Mouse (Mus musculus): ENCODE results near the gene Mdk.

Gene Mdk

DNA sequence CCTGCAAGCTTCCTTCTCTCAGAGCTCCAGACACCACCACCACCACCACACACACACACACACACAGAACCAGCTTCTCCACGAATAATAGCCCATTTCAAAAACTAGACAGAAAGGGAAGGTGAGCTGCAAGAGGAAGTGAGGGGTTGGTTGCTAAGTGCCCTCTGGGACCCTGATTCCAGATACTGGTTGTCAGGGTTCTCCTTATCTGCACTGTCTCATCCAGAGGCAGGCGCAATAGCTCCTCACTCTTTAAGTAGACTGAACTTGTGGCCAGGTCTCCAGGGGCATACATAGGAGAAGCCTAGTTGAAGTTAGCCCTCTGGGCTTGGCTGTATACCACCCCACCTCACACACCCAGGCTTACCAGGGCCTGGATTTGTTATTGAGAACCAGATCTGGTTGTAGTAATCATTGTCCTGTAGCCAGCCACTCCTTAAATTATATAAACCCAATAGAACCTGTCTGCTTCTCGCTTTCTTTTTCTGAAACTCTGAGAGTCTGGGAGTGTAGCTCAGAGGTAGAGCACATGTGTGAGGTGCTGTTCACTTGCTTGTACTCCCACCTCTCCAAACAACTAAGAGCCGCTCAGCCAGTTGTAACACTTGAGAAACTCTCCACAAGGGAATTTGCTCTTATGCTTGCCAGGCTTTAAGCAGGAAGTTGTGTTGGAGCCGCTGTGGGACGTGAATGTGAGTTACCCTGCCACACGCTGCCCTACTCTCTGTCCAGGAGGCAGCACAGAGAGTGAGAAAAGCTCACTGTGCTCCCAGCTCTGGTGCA is 18.6 kb downstream of the Mdk start:
- DNase-seq (ENCODE audit: low read depth, low spot score) = no peak

DNA sequence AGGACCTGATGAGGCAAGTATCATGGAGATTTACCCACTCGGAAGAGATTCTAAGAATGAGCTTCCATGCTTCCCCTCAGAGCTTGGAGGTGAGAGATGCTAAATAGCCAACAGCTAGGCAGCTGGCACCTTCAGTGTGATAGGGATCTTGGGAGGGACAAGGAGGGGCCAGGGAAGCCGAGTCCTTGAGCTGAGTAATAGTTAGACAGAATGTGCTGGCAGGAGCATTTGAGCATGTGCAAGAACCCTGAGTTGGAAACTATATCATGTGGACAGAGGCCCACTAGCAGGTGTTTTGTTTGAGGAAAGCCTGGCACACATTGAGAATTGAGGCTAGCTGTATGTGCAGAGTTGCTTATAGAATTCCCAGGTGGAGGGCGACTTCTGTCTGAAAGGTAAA is 19.5 kb downstream of the Mdk start:
- DNase-seq (ENCODE audit: low read depth, low spot score) = no peak

DNA sequence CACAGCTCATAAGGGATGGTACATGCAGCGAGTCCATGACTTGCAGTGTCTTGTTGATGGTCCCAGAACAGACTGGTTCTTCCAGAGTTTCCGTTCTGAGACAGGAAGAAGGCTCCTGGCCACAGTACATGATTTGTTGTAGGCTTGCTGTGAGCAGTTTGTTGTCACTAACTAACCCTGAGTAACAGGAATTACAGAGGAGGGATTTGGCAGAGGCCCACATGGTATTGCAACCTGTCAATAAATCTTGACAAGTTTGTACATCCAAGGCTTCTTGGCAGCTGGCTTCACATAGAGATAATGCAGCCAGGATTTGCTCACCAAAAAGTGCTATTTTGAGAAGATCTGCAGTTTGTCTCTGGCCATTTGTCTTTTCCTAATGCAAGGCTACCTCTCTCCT is 26.0 kb downstream of the Mdk start:
- DNase-seq (ENCODE audit: low read depth, low spot score) = no peak

DNA sequence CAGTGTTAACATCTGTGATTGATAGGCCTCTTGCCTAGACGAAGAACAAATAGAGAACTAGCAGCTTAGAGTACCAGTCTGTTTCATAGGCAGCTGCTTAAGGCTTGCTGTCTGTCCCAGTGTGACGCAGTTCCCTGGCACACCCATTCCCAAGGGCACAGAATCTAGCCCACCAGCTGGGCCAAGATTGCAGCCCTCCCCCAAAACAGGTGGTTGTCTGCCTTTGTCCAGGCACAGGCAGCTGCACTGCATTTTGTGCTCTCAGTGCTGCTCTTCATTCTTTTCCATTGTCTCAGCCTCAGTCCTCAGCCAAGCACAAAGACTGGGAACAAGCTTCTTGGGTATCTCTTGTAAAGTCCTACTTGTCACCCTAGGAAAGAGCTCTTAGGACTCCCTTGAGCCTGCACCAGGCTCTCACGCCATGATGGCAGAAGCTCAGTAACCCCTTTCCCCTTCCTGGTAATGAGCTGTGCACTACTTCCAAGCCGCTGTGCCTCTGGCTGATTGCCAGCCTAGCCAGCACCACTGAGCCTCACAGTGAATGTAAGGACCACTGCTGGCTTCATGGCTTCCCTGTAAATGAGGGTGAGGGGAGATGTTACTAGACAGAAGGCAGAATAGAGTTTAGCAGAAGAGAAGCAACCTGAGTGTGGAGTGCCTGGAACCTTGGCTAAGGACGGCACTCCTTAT is 27.3 kb downstream of the Mdk start:
- no peak for DNase-seq (ENCODE audit: low read depth, low spot score)

DNA sequence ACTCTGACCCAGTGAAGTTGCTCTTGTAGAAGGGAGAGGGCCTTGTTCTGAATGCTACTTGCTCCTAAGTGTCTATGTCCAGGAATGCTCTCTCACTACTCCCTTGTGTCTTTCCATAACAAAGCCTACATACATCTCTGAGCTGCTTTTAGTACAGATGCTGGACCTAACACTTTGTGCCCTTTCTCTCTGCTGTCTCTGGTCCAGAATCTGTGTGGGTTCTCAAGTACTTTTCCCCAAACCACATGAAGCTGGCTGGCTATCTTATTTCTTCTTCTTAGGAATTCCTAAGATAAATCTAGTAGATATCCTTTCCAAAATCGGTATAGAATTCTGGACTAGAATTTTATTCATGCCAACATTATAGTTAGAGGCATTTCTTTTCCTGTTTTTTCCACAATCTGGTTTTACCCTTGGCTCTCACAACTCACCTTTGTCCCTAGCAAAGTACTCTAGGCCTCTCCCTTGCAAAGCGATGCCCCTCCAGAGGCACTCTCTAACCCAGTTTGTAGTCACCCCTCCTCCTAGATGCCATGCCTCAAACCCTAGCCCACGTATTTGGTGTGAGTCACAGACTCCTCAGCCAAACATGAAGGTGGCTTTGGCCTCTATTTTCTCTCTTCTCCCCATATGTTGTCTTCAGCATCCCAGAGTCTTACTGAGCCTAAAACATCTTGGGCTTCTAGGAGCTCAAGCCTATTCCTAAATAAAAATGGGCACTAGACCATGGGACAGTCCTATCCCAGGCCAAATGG is 28.7 kb downstream of the Mdk start:
- no peak for DNase-seq (ENCODE audit: low read depth, low spot score)

DNA sequence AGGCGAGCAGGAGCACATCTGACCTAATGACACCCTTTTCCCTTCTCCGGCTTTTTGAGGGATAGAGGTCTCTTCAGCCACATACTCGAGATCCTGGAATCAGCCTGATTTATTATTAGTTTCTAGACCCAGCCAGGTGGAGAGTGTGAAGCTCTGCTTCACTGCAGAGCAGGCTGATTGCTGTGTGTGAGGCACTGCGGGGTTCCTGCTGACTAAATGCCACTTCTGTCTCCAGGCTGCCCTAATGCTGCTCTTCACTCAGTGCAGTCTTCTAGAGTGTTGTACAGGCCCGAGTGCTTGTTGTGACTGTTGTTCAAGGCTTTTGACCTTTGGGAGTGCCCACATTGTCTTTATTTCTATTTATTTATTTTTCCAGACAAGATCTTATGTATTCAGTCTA is 29.8 kb downstream of the Mdk start:
- DNase-seq (ENCODE audit: low read depth, low spot score) = no peak

DNA sequence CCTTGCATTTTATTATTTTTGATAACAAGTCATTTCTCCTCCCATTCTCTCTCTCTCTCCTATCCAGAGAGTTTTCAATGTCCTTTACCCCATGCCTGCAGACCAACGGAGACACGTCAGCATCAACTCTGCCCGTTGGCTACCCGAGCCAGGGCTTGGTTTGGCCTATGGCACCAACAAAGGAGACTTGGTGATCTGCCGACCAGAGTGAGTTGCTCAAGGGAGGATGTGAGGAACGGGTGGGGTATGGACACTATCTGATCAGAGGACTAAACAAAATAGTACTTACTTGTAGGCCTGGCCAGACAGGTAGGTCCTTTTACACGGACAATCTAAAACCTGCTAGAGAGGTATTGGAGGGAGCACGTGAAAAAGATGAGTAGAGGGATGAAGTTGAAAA is 31.7 kb downstream of the Mdk start:
- DNase-seq (ENCODE audit: low read depth, low spot score) = no peak

DNA sequence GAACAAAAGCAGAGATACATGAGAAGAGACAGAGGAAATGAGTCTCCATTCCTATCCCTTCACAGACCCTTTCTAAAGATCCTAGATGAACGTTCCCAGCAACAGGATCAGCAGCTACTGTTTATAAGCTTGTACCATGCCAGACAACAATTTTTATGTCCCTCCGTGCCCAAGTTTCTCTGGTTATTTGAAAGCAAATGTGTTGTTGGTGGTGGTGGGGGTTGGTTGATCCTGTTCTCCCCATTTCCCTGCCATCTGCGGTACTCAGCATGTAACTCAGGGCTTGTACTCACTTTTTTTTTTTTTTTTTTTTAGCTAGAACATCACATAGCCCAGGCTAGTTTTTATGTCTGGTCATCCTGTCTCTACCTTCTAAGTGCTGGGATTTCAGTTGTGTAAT is 33.0 kb downstream of the Mdk start:
- no peak for DNase-seq (ENCODE audit: low read depth, low spot score)

DNA sequence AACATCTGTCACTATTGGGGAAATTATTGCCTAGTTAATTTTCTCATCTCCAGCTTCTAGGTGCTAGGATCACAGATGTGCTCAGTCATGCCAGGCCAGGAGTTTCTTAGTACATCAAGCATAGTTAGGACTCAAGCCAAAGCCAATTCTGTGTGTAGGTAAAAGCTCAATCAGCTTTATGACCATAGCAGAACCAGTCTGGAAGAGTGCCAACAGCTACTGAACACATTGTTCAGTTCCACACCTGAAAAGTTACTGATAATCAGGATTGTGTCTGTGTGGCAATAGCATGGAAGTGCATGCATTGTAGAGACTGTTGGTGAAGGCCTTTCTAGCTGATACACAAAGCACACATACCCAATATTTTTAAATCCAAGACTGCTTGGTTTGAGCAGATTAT is 34.1 kb downstream of the Mdk start:
- DNase-seq (ENCODE audit: low read depth, low spot score) = no peak

DNA sequence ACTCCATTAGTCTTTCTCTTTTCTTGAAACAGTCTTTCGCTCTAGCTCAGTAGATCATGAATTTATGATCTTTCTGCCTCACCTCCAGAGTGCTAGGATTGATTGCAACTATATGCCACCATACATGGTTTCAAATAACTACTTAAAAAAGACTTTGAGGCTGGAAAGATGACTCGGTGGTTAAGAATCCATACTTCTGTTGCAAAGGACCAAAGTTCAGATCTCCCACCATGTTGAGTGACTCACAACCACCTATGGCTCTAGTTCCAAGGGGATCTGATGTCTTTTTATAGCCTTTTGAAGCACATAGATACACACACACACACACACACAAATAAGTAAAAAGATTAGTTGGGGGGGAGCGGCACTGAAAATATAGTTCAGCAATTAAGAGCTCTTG is 36.7 kb downstream of the Mdk start:
- no peak for DNase-seq (ENCODE audit: low read depth, low spot score)

DNA sequence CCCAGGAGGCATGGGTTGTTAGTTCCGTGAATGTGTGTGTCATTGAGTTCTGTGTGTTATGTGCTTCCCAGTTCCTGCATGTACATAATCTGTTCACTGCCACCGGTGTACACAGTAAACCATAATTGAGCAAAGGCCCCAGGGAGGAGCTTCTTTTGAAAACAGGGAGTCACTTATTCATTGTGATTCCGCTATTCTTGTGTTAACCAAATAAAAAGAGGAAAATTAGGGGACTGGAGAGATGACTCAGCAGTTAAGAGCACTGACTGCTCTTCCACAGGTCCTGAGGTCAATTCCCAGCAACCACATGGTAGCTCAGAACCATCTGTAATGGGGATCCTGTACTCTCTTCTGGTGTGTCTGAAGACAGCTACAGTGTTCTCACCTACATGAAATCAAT is 37.4 kb downstream of the Mdk start:
- no peak for DNase-seq (ENCODE audit: low read depth, low spot score)

DNA sequence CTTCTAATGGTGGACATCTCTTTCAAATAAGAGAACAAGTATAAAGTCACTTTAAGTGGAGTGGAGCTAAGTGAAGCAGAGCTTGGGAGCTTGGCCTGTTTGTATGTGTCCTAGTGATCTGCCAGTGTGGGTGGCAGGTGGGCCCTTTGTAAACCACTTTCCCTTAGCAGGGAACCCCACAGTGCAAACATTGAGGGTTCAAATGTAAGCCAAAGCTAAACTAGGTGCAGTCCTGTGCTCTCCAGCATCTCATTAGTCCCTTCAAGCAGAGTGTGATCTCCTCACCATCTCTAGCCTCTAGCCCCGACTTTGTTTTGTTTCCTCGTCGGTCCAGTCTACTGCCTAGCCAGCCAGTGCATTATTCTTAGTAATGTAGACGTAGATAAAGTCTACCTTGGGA is 47.5 kb downstream of the Mdk start:
- DNase-seq (ENCODE audit: low read depth, low spot score) = no peak

DNA sequence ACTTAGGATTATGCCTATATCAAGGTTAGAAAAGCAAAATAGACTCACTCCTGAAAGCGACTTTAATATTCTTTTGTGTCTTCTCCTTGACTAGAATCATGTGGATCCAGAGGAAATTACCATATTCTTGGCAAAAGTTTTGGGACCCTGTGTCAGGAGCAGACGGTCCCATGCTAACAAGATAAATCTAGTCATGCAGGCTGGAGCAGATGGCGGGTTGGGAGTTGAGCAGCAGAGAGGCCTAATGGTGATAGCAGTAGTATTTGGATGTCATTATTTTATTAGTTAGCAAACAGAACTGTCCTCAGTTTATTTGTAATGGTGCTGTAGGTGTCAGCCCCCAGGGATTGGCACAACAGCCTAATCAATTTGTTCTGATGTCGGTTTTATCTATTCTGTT is 48.1 kb downstream of the Mdk start:
- DNase-seq (ENCODE audit: low read depth, low spot score) = no peak

All from telencephalon, adult 2 months (tissue).